Mouse (Mus musculus) megakaryocyte, adult 5-6 weeks (primary cell): ENCODE measurements around the gene Ccnd2. TPM values are rescaled to one million over a fixed set of nuclear protein-coding genes. Genes with fewer than 3 reads are reported as not detected.

ENCODE experiments used
- ATAC-seq: 2 replicates; pipeline ENCODE4 v1.8.0; 2016; ENCODE audit warnings: mild to moderate bottlenecking, inconsistent platforms; ENCODE audit not compliant: poor library complexity, severe bottlenecking
- total RNA-seq, 2 experiments: library from RNA; stranded (forward) in 1 of 2; stranded (reverse) in 1 of 2; fragments of 153-499, 151-499 nt in 1 of 2; fragments of 221-1000, 200-1000 nt in 1 of 2; gene quantifications; 2 replicates each; pipeline versions ENCODE4 v1.2.3 to v1.2.4; 2015 to 2017

The Ccnd2 gene
- total RNA-seq (2015) (7.9 and 19.1 TPM in 2 replicates), total RNA-seq (2017) (3.6 and 5.4 TPM in 2 replicates)

DNA sequence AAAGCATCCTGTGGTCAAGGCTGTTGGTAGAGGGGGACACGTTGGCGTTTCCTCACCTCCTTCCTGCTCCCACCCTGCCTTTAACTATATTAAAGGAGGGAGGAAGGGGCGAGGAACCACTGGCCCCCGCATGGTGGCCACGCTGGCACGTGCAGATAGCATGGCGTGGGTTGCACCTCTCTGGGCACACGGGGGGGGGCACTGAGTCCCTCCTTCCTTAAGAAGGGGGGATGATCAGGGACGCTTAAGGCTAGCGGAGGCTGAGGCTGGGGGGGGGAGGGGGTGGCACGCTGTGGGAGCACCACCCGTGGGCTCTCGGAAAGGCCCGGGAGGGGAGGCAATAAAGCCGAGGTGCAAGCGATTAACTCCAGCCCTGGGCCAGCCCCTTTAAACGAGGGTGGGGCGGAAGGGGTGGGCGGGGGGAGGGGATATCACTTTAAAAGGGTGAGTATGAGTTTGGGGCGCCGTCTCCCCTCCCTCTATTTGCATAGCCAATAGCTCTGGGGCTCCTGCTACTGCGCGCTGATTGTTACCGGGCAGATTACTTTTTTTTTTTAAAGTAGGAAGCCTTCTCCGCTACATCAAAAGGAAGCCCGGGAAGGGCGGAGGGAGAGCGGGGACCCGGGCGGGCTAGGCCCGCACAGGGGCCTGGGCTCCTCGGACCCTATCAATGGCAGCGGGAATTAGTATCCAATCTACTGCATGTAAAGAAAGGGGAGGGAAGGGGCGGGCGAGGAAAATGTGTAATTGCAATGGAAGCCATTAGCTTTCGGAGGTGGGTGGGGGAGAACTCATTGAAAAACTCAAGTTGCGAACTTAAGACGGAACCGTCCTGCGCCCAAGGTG is at the start of gene Ccnd2:
TSS of gene Ccnd2 (minus strand) at position 88 of the 846 bp plus-strand sequence.
- 0 out of 2 replicates have a peak, but pooled peaks have one; percentile 2 for ATAC-seq

DNA sequence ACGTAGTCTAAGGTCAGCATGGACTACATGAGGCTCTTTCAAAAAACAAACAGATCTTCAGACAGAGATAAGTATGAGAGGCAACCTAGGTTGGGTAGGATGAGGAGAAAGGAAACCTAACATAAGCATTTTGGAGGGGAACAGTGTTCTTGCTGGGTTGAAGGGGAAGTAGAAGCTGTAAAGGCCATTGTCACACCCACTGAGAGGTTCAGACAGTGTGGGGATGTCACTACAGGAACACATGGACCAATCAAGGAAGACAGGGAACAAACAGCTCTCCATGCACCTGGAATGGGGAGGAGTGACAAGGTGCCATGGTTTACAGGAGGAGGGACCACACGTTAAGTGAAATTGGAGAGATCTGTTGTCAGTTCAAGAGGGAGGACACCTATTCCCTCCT is 45.0 kb upstream of the Ccnd2 start:
- peak; percentile 30; the same call in 1 of the 2 replicates for ATAC-seq

DNA sequence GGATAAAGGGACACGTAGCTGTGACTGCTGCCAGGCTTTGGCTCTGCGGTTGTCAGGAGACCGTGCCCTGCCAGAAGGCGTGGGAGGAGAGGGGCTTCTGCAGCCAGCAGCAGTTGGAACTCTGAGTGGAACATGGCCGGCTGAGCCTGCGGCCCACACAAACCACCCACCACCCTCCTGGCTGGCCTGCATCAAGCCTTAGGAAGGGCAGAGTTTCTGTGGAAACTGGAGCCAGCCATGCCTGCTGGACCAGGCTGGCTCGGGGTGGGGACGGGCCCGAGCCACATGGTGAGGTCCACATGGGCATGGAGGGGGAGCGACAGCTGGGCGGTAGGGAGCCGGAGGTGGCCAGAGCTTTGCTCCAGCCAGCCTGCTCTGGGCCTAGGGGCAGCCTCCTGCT is 29.3 kb upstream of the Ccnd2 start:
- no peak for ATAC-seq

DNA sequence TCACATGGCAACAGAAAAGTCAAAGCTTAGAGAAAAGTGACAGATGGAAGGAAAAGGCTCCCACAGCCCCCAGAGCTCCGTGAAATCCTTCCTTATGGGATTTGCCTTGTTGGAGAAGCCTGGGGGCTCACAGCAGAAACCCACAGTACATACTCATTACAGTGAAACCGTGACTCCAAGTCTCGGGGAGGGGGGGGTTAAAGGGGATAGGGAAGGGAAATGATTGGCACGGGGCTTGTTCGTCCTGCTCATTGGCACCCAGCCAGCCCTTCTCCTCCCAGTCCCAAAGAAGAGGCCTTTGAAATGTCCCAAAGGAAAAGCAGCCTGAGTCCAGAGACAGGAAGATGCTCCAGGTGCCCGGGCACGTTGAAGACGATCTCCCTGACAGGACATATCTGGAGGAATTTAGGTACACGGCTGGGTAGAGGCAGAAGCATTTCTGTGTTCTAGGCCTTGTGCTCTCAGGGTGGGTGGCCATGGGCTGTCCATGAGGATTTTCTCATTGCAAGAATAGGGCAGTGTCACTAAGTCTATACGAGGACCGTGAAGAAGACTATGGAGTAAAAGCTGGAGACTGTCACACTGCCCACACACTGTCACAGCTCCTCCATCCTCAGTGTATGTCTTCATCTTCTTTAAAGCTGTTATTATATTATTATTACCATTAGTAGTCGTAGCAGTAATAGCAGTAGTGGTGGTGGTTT is 27.2 kb upstream of the Ccnd2 start:
- ATAC-seq, result no peak

DNA sequence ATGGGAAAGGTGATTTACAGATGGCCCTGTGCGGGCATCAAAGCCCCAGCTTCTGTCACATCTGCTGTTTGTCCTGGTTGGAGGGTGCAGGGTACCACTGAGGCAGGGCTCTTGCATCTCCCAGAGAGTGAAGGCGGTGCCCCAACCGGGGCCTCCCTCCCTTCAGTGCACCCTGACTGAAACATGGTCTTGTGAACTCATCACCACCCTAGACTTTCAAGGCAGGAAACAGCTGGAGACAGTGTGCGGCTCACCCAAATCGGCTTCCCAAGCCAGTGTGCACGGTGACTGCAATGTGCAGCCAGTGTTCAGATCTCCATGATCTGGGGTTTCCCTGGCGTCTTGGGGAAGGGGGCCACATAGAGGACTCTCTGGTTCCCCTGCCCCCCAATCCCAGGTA is 26.0 kb upstream of the Ccnd2 start:
- no peak for ATAC-seq

DNA sequence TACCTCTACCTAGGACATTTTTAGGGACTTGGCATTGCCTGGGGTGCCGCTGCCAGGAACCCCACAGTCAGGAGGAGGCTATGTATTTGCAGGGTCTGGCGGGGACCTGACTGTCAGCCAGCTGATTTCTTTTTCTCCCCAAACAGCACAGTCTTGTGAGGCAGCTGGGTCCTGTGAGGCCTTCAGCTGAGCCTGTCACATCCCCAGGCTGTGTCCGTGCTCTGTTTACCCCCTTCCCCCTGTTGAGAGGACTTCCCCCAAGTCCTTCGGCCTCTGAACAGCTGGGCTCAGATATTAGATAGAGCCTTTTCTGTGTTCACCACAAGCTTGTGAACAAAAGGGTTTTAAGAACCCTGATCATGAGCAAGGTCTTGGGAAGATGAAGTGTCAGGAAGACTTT is 25.4 kb upstream of the Ccnd2 start:
- no peak for ATAC-seq

DNA sequence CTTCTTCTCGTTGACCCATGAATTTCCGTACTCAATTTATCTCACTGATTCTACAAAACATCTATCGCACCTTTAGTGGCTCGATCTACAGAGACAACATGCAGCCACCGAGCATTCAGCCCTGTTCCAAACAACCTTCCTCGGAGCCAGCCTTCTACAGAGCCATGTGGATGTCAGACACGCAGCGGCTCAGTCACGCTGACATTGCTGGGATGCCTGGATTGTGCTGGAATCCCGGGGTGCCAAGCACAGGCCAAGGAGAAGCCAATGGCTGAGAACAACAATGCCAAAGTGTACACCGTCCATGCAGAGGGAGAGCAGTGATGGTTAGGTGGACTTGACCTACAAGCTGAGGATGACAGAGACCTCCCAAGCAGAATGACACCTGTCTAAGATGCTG is 20.5 kb upstream of the Ccnd2 start:
- ATAC-seq, result no peak

DNA sequence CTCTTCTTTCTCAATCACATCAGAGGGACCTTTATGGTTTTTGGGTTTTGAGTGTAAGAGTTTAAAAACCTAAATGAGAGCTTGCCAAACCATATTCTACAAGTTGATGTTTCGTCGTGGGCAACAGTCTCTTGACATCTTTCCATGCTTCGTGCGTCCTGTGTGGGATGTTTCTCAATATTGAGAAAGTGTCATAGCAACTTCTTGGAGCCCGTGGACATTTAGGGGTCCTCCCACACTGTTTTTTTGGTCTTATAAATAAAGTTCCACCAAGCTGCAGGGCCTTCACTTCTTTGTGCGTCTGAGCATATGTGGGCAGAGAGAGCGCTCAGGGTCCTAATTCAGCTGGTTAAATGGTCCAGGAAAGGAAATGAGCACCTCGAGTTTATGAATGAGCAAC is 18.7 kb upstream of the Ccnd2 start:
- no peak for ATAC-seq

DNA sequence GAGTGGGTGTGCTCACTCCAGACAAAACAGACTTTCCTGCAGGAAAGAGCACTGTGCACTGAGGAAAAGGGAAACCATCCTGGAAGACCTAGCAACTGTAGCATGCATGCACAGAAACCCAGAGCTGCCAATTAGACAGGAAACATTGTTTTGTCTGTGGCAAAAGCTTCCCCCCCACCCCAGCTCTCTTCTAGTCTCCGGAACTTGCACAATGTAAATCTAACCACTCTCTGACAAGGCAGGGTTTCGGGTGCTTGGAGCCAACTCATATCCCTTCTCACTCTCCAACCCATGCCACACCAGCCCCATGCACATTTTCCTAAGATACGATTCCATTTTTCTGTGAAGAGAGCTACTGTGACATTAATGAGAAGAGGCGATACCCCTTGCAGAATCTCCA is 13.7 kb upstream of the Ccnd2 start:
- peak; percentile 70 for ATAC-seq

DNA sequence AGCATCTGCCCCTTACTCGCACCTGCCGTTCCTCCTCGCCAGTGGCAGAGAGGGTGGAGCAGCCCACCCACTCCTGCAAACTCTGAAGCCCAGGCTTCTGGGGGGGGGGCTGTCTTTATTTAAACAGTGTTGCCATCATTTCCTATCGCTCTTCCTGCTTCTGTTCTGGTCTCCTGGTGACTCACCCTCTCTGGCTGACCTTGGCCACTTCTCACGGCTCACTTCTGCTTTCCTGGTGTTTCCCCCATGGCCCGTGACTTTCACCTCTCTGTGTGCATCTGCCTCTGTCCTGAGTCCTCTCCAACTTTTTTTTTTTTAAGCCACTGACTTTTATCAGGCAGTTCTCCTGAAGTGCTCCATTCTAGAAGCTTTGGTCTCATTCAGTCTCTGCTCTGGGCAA is 10.8 kb upstream of the Ccnd2 start:
- peak; percentile 94 for ATAC-seq

DNA sequence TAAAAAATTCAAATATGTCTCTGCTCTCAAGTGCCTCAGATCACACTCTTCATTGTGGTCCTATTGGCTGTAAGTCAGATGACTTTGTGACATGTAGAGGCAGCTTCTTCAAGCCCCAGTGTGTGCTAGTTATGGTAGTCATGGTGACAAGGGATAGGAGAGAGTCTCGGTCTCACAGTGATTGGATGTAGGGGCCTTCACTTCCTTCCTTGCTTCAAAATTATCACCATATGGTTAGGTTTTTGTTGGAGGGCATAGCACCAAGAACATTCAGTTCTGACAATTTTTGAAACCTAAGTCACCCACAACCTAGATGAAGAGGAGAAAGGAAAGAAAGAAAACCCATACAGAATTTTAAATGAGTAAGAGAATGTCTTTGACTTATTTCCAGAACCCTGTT is 5.3 kb upstream of the Ccnd2 start:
- ATAC-seq, result no peak

DNA sequence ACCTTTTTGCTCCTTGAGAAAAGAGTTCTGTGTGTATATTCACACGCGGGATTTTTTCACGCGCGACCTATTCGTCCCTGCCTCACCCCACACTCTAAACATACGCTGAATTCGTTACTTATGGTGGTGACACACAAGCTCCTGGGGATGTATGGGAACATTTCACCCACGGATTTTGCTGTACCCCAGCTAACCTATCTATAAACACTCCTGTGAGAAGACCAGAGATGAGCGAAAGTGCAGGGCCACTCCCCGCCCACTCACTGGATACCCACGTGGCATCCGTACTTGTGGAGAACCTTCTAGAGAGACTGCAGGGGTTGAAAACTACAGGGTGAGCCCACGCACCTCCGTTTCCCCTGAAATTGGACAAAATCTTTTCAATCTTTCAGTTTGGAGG is 3.5 kb upstream of the Ccnd2 start:
- ATAC-seq, result no peak

DNA sequence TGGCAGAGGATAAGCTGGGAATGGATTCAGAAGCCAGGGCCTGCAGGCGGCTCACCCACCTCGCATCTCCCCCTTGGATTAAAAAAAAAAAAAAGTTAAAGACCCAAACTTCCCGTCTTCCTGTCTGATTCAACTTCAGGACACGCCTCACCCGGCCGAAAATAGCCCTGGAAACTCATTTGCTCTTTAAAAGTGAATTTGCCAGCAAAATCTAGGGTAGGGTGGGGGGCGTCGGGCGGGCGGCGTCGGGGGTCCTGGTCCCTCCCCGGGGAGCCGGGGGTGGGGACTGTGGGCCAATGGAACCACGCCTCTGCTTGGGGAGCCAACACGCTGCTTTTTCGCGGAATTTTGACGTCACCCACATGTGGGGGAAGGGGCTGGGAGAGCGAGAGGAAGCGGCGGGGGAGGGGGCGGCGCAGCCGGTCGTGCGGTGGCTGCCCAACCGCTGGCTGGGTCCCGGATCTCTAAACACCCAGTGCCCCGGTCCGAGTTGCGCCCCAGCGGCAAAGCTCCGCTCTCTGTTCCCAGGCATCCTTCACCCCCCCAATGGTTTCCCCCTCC is 2.8 kb upstream of the Ccnd2 start:
- no peak for ATAC-seq

DNA sequence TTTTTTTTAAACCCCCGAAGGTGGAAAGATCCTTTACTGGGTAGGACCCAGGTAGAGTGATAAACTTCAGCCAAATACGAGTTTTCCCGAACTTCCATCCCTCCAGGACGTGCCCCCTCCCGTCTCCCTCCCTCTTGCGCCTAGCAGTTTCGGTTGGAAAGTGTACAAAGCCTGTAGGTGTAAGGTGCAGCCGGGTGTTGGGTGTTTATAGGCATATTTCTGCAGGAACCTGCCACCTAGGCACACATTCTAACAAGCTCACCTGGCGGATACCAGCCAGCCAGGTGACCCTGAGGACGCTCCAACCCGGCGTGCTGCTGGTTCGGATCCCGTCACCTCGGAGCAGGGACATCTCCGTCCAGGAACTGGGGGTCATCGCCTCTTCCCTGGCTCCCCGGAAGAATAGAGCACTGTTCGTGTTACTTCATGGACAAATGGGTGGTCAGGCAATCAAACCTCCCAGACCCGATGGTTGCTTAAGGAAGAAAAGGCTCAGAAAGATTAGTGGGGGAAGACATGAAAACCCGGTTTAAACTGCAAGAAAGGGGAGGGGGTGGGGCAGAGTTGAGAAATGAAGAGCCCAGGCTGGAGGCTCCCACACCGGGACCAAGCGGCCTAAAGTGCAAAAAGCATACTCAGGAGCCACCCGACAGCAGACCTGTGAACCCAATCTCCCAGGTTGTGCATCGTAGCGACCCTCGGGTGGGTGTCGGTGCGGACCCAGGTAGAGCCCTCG is 2.1 kb upstream of the Ccnd2 start:
- ATAC-seq, result no peak

DNA sequence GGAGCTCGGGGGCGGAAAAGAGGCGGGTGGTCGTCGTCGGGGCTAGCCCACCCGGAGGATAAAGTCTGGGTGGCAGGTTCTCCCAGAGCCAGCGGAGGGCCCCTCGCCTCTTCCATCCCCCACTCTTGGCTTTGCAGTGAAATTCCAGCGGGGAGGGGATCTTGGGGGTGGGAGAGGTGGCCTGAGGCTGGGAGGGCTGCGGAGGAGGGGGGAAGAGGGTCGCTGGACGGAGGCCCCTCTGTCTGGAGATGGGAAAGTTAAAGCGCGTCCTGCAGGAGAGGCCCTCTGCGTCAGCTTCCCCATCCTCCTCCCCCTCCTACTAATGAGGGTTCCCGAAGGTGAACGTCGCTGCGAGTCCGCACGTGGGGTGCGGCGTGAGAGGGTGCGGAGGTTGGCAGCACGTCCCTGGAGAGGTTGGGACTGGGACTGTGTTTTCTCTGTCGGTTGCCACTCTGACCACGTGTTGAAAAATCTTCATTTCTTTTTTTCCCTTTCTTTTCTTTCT is 1.4 kb upstream of the Ccnd2 start:
- no peak for ATAC-seq

DNA sequence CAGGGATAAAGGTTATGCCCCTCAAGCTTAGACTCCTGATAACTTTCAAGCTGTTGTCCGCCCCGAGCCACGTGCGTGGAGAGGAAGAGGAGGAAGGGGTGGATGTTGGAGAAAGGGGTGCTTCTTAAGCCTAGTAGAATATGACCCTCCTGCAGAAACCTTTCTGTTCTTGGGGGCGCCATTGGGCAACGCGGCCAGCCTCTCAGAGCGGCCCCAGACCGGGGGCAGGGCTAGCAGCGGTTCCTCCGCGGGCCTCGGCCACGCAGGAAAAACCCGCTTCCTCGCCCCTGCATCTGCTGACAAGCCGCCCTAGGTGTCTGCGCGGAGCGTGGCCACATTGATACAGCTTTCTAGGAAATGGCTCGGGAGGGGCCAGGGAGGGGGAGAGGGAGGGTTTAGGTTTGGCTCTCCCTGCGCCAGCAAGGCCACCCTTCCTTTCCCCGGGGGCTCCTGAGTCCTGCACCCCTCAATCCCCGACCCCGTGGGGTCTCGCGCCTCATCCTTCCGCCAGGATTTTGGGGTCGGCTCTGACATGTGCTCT is 358 bp downstream of the Ccnd2 start:
- peak; percentile 20 for ATAC-seq

DNA sequence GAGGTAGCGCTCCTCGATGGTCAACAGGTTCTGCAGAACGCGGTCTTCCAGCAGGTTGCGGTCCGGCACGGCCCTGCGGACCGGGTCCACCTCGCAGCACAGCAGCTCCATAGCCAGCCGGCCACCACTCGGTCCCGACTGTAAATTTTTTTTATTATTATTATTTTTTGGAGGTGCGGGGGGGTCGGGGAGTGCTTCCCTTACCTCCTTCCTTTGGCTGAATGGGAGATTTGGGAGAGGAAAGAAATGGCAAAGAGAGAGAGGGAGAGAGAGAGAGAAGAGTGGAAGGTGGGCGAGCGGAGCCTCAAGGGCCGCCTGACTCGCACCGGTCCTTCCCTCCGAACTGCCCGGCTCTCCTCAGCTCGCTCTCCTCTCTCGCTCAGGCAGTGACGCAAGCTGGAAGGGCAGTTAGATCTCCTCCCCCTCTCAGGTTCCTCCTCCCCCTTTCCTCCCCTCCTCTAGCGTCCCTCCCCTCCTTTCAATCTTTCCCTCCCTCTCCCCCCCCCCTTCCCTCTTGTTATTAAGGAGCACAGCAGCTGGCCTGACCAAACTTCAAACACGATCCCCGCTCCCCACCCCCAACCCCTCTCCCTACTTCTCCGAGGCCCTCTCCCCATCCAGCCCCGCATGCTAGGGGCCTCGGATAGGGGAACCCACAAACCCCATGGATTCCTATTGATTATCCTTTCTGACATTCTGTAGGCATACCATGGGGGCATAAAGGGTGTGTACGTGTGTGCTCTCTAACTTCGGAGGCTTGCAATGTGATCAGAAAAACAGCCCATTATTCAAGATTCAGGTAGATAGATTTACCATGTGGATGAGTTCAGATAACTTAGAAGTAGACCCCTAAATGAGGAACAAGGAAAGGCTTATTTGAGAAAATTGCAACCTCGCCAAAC is 1.1 kb downstream of the Ccnd2 start:
- peak; percentile 49 for ATAC-seq

DNA sequence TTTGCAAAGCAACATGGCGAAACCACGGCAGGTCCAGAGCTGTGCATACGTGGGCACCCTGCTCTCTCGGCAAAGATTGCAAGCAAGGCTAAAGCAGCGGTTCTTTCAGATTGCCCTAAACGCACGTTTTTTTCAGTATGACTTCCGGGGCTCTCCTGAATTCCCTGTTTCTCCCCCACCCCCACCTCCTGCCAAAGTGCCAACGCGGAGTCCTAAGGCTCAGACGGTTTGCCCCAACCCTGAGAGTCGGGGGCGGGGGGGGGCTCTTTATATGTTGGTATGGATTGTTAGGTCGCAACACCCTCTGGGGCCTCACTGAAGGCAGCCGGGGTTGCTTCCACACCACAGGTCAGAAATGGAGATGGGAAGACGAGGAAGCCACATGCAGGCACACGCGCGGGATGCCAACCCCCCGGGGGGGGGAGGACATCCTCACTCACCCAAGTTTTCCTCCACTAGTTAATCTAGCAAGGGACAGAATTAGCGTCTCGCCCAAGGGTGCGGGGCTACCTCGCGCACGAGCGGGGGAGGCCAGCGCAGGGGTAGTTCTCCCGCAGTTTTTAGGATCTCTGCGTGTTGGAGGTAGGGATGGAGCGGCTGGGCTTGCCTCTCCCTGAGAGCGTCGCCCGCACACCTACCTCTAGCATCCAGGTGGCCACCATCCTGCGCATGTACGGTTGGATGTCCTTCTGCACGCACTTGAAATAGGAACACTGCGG is 1.9 kb downstream of the Ccnd2 start:
- ATAC-seq, result no peak

DNA sequence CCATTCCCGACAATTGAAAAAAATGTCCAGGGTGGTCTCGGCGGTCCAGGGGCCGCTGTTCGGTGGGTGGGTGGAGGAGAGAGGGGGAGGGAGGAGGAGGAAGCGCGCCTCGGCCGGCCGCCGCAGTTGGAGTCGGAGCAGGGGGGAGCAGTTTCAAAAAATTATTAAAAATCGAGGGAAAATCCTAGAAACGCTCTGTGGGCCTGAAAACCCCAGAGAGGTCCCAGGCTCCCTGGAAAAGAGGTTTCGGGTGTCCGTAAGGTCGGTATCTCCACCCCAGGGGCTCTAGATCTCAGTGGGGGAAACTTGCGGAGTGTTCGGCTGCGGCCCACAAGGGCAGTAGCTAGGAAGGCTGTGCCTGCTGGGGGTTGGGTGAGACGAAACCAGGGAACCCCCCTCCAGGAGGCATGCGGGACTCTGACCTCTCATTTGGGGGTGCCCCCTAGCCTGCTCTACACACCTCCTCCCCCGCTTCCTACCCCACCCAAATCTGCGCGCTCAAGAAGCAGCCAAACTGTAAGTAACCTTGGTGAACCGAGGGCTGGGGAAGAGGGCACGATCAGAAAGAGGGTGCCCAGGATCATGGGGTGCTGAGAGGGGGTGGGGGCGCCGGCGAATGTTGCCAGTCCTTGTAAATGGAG is 2.6 kb downstream of the Ccnd2 start:
- no peak for ATAC-seq
